Mouse (Mus musculus) C2C12 (cell line): Measurements from ENCODE around the gene Prlr. TPM values are rescaled to one million over a fixed set of nuclear protein-coding genes. Genes with fewer than 3 reads are reported as not detected.

ENCODE experiments used
- H3K27me3 ChIP-seq: one replicate; pipeline ENCODE4 v1.6.1; 2011; ENCODE audit not compliant: control insufficient read depth, insufficient read depth, insufficient read length
- H3K36me3 ChIP-seq: one replicate; pipeline ENCODE4 v1.6.1; 2011; ENCODE audit not compliant: control insufficient read depth, insufficient read depth
- H3K4me3 ChIP-seq: one replicate; pipeline ENCODE4 v1.5.1; 2011; ENCODE audit warnings: mild to moderate bottlenecking, control low read depth; ENCODE audit not compliant: poor library complexity, insufficient read depth, severe bottlenecking
- H3K79me2 ChIP-seq: one replicate; pipeline ENCODE4 v1.6.1; 2011; ENCODE audit not compliant: control insufficient read depth, insufficient read depth
- H3K79me3 ChIP-seq: one replicate; pipeline ENCODE4 v1.6.1; 2011; ENCODE audit warnings: low read depth, control low read depth
- H3ac ChIP-seq: one replicate; pipeline ENCODE3; 2011; ENCODE audit warnings: low read depth; ENCODE audit not compliant: control insufficient read depth, insufficient read length
- CEBPB ChIP-seq: IDR thresholded peaks from one replicate; pipeline ENCODE4 v1.6.1; 2011; ENCODE audit warnings: low read depth, mild to moderate bottlenecking, control low read depth, moderate library complexity
- CTCF ChIP-seq: IDR thresholded peaks from one replicate; pipeline ENCODE4 v1.5.1; 2011; ENCODE audit not compliant: control insufficient read depth, insufficient read depth, insufficient read length
- FOSL1 ChIP-seq: IDR thresholded peaks from one replicate; pipeline ENCODE4 v1.8.0; 2011; ENCODE audit warnings: mild to moderate bottlenecking, low read length; ENCODE audit not compliant: poor library complexity, insufficient read depth, severe bottlenecking
- MAX ChIP-seq: IDR thresholded peaks from one replicate; pipeline ENCODE4 v1.6.1; 2011; ENCODE audit warnings: mild to moderate bottlenecking, control low read depth
- MYOD1 ChIP-seq: IDR thresholded peaks from one replicate; pipeline ENCODE4 v1.6.1; 2011; ENCODE audit warnings: low read depth; ENCODE audit not compliant: control insufficient read depth, insufficient read length
- MYOG ChIP-seq: IDR thresholded peaks from one replicate; pipeline ENCODE4 v1.6.1; 2011; ENCODE audit not compliant: control insufficient read depth, insufficient read length; ENCODE audit errors: extremely low read depth
- USF1 ChIP-seq: IDR thresholded peaks from one replicate; pipeline ENCODE4 v1.6.1; 2011; ENCODE audit warnings: low read depth, mild to moderate bottlenecking, control low read depth, moderate library complexity
- polyA plus RNA-seq: library from polyadenylated mRNA; unstranded; fragments of >200 nt; fragmentation: generic; extraction: Trizol; gene quantifications from one replicate; pipeline ENCODE4 v1.2.1, GENCODE M21; 2012; ENCODE audit warnings: missing spikeins

Gene Prlr
- polyA plus RNA-seq, 1 experiment = 0.07 TPM

- no peaks in the 10 kb centered on the region for H3K79me2 ChIP-seq
- no peaks in the 10 kb centered on the region for H3K36me3 ChIP-seq
- H3K27me3 ChIP-seq = no peaks in the 10 kb centered on the region
- no peaks in the 10 kb centered on the region for H3K79me3 ChIP-seq
- no peak for TF ChIP-seq FOSL1
- no peak for TF ChIP-seq USF1
- no peak for TF ChIP-seq CEBPB
- no peak for TF ChIP-seq MYOG
- no peak for TF ChIP-seq MYOD1
- no peak for TF ChIP-seq CTCF
- TF ChIP-seq MAX = no peak
- no peak overlapping the region for H3K4me3 ChIP-seq
- no peak overlapping the region for H3ac ChIP-seq
Observed at GRCm38 (mm10) chr15:10277461-10277860, 100.4 kb downstream of the Prlr start.

- H3ac ChIP-seq = no peak overlapping the region
- H3K4me3 ChIP-seq = no peak overlapping the region
- H3K27me3 ChIP-seq = no peaks in the 10 kb centered on the region
- no peaks in the 10 kb centered on the region for H3K36me3 ChIP-seq
- H3K79me3 ChIP-seq = no peaks in the 10 kb centered on the region
- H3K79me2 ChIP-seq = no peaks in the 10 kb centered on the region
- TF ChIP-seq MAX (no peak), CEBPB (no peak), CTCF (no peak), MYOD1 (no peak), USF1 (no peak), FOSL1 (no peak), MYOG (no peak)
Observed at GRCm38 (mm10) chr15:10281546-10281945, 104.5 kb downstream of the Prlr start.

GRCm38 (mm10) chr15:10283661-10284060 lies 106.6 kb downstream of the Prlr start:
- Histone ChIP-seq H3ac (no peak overlapping the region), H3K36me3 (no peaks in the 10 kb centered on the region), H3K79me2 (no peaks in the 10 kb centered on the region), H3K4me3 (no peak overlapping the region), H3K27me3 (no peaks in the 10 kb centered on the region), H3K79me3 (no peaks in the 10 kb centered on the region)
- TF ChIP-seq CEBPB (no peak), USF1 (no peak), CTCF (no peak), MYOG (no peak), FOSL1 (no peak), MAX (no peak), MYOD1 (no peak)

GRCm38 (mm10) chr15:10296570-10296969 lies 119.5 kb downstream of the Prlr start:
- no peaks in the 10 kb centered on the region for H3K79me2 ChIP-seq
- no peaks in the 10 kb centered on the region for H3K79me3 ChIP-seq
- no peak overlapping the region for H3K4me3 ChIP-seq
- TF ChIP-seq MYOG (no peak), USF1 (no peak)
- no peak overlapping the region for H3ac ChIP-seq
- no peaks in the 10 kb centered on the region for H3K27me3 ChIP-seq
- no peaks in the 10 kb centered on the region for H3K36me3 ChIP-seq

GRCm38 (mm10) chr15:10298058-10298457 lies 121.0 kb downstream of the Prlr start:
- Histone ChIP-seq H3ac (no peak overlapping the region), H3K79me3 (no peaks in the 10 kb centered on the region), H3K27me3 (no peaks in the 10 kb centered on the region), H3K4me3 (no peak overlapping the region), H3K36me3 (no peaks in the 10 kb centered on the region), H3K79me2 (no peaks in the 10 kb centered on the region)
- TF ChIP-seq MAX (no peak), MYOG (no peak), FOSL1 (no peak), USF1 (no peak), CTCF (no peak), MYOD1 (no peak), CEBPB (no peak)

- Histone ChIP-seq H3K79me2 (no peaks in the 10 kb centered on the region), H3K36me3 (no peaks in the 10 kb centered on the region), H3K4me3 (no peak overlapping the region), H3ac (no peak overlapping the region), H3K79me3 (no peaks in the 10 kb centered on the region), H3K27me3 (no peaks in the 10 kb centered on the region)
- no peak for TF ChIP-seq MYOG
- TF ChIP-seq FOSL1 = no peak
- no peak for TF ChIP-seq USF1
- no peak for TF ChIP-seq CEBPB
- no peak for TF ChIP-seq MAX
- TF ChIP-seq MYOD1 = no peak
- no peak for TF ChIP-seq CTCF
Observed at GRCm38 (mm10) chr15:10299467-10299866, 122.4 kb downstream of the Prlr start.
